Mouse (Mus musculus): Measurements from ENCODE around the gene Pdcd11. TPM values are rescaled to one million over a fixed set of nuclear protein-coding genes. Genes with fewer than 3 reads are reported as not detected.
A peak's percentile ranks its signal among the peaks of the same experiment; 100 is the strongest.

Gene Pdcd11
- polyA plus RNA-seq, 2 experiments, result 11.1 to 20.8 TPM

DNA sequence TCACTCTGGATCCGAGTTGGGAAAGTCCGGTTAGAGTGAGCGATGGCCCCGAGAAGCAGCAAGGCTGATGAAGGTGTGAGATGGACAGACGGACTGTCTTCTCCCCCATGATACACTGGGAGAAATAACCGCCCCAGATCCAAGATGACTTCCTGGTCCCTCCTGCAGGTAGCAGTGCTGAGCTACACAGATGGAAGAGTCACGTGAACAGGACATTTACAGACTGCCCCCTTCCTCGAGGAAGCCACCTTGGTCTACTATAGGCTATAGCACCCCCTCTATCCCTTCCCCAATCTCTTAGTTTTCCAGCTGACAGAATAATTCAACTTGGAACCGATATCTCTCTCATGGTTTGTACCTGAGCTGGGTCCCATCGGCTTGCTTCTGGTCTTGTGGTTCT lies 87.4 kb downstream of the Pdcd11 start:
- Histone ChIP-seq H3K4me3 (replicated peaks; ENCODE audit: low read length) (peak overlapping the region; percentile 71; the same call in 1 of the 2 replicates), H3K4me2 (replicated peaks; ENCODE audit: low read depth, low read length, severe bottlenecking) (peak overlapping the region; percentile 99), H3K27me3 (ENCODE audit: control insufficient read depth, insufficient read depth, low read length) (peaks cover 17% of the 10 kb centered on the region), H3K9ac (ENCODE audit: low read depth, low read length, severe bottlenecking) (no peak overlapping the region), H3K27ac (replicated peaks; ENCODE audit: low read depth, low read length) (no peak overlapping the region), H3K4me1 (ENCODE audit: control insufficient read depth, insufficient read depth, low read length) (peaks cover 6% of the 10 kb centered on the region), H3K36me3 (ENCODE audit: control insufficient read depth, insufficient read depth, low read length) (no peaks in the 10 kb centered on the region), H3K9me3 (ENCODE audit: control insufficient read depth, low read length) (peaks cover 5% of the 10 kb centered on the region; the same call in 1 of the 2 replicates)
- ATAC-seq (ENCODE audit: low FRiP score, low read depth) (peak; percentile 43; the same call in 1 of the 2 replicates), DNase-seq (ENCODE audit: low spot score) (no peak)
- WGBS, result 18% methylated on average over 10 of the region's 10 CpGs
- no peak for TF ChIP-seq POLR2A (IDR thresholded peaks at IDR 0.05; ENCODE audit: borderline replicate concordance, extremely low read depth, insufficient read depth, insufficient read length)

DNA sequence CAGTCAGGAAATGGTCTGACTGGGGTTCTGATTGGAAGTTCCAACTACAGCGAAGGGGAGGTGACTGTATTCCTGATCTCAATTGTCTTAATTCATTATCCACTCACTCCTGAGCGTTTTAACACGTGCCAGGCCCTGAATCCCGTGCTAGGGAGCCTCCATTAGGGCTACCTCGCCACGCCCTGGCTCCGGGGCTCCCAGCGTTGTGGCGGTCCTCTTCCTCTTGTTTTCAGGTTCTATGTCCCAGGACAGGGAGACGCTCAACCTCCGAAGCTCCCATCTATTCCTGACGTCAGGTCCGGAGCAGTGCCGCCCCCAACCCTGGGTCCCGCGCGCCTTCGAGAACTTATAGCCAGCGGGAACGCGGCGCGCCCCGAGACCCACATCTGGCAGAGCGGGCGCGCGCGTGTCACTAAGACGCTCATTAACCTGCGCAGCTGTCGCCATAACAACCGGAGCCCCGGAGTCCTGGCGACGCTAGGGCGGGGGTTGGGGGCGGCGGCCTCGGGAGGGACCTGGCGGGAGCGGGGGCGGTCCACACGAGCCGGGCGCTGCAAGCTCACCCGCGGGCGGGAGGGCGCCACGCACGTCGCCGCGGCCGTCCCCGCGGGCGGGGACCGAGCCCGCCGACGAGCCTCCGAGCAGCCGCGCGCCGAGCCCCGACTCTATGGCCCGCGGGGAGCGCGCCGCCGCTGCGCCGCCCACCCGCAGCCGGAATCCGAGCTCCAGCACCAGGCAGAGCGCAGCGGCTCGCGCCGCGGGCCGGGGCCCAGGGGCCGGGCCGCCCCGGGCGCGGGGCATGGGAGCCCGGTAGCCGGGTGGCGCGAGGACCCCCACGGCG lies 88.1 kb downstream of the Pdcd11 start, which contains the start of gene Neurl1a:
Gene Neurl1a (plus strand): TSS at position 390 of the 841 bp plus-strand sequence.
- H3K27ac ChIP-seq (replicated peaks; ENCODE audit: low read depth, low read length), result no peak within 1 kb of the TSS
- peak within 1 kb of the TSS; percentile 99 for H3K4me2 ChIP-seq (replicated peaks; ENCODE audit: low read depth, low read length, severe bottlenecking)
- H3K9ac ChIP-seq (ENCODE audit: low read depth, low read length, severe bottlenecking), result peak within 1 kb of the TSS; percentile 68
- H3K4me1 ChIP-seq (ENCODE audit: control insufficient read depth, insufficient read depth, low read length), result peaks cover 6% of the 10 kb centered on the region
- no peak for TF ChIP-seq POLR2A (IDR thresholded peaks at IDR 0.05; ENCODE audit: borderline replicate concordance, extremely low read depth, insufficient read depth, insufficient read length)
- ATAC-seq (ENCODE audit: low FRiP score, low read depth), result peak; percentile 73
- H3K36me3 ChIP-seq (ENCODE audit: control insufficient read depth, insufficient read depth, low read length), result no peaks in the 10 kb centered on the region
- WGBS, result under 1% methylated on average over 33 of the region's 98 CpGs
- peak within 1 kb of the TSS; percentile 71 for H3K4me3 ChIP-seq (replicated peaks; ENCODE audit: low read length)
- peak; percentile 79 for DNase-seq (ENCODE audit: low spot score)
- peaks cover 17% of the 10 kb centered on the region for H3K27me3 ChIP-seq (ENCODE audit: control insufficient read depth, insufficient read depth, low read length)
- peaks cover 5% of the 10 kb centered on the region; the same call in 1 of the 2 replicates for H3K9me3 ChIP-seq (ENCODE audit: control insufficient read depth, low read length)

DNA sequence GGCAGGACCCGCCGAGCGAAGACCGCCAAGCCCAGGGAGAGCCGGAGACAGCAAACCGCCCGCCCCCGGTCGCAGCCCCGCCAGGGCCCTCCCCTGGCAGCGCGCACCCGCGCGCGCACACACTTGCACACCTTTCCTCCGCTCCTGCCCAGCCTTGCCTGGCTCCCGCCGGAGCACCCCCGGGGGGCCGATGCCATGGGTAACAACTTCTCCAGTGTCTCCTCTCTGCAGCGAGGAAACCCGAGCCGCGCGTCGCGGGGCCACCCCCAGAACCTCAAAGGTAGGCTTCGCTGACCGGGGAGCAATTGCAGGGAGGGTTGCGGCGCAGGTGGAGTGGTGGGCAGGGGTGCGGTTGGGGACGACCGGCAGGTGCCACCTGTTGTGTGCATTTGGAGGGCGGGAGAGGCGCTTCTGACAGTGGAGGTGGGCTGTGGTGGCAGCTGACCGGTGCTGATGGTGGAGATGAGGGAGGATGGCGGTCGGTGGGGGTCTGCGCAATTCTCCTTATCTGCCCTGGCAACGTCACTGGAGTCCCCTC lies 88.8 kb downstream of the Pdcd11 start:
- DNase-seq (ENCODE audit: low spot score) (no peak), ATAC-seq (ENCODE audit: low FRiP score, low read depth) (peak; percentile 32; the same call in 1 of the 2 replicates)
- Histone ChIP-seq H3K27me3 (ENCODE audit: control insufficient read depth, insufficient read depth, low read length) (peaks cover 17% of the 10 kb centered on the region), H3K36me3 (ENCODE audit: control insufficient read depth, insufficient read depth, low read length) (no peaks in the 10 kb centered on the region), H3K9ac (ENCODE audit: low read depth, low read length, severe bottlenecking) (peak overlapping the region; percentile 68), H3K4me1 (ENCODE audit: control insufficient read depth, insufficient read depth, low read length) (peaks cover 6% of the 10 kb centered on the region), H3K9me3 (ENCODE audit: control insufficient read depth, low read length) (peaks cover 5% of the 10 kb centered on the region; the same call in 1 of the 2 replicates), H3K4me2 (replicated peaks; ENCODE audit: low read depth, low read length, severe bottlenecking) (peak overlapping the region; percentile 99), H3K4me3 (replicated peaks; ENCODE audit: low read length) (peak overlapping the region; percentile 71), H3K27ac (replicated peaks; ENCODE audit: low read depth, low read length) (no peak overlapping the region)
- no peak for TF ChIP-seq POLR2A (IDR thresholded peaks at IDR 0.05; ENCODE audit: borderline replicate concordance, extremely low read depth, insufficient read depth, insufficient read length)
- 0% methylated on average over 32 of the region's 42 CpGs for WGBS

DNA sequence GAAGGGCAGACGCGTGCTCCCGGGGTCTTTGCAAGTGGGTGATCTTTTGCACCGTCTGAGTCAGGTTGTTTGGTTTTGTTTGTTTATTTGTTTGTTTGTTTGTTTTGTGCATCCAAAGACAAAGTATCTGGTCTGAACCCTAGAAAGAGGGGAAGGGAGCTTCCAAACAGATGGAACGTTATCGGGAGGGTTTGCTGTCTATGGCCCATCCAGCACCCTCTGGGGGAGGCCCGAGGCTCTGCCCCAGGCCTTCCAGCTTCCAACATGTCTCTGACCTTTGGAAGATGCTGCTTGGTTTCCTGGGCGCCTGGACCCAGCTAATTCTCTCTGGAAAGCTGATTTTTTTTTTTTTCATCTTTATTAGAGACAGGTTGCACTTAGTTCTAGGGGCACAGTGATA lies 89.4 kb downstream of the Pdcd11 start:
- no peak overlapping the region; the same call in 1 of the 2 replicates for H3K4me2 ChIP-seq (replicated peaks; ENCODE audit: low read depth, low read length, severe bottlenecking)
- peaks cover 5% of the 10 kb centered on the region; the same call in 1 of the 2 replicates for H3K9me3 ChIP-seq (ENCODE audit: control insufficient read depth, low read length)
- peaks cover 17% of the 10 kb centered on the region for H3K27me3 ChIP-seq (ENCODE audit: control insufficient read depth, insufficient read depth, low read length)
- H3K9ac ChIP-seq (ENCODE audit: low read depth, low read length, severe bottlenecking), result no peak overlapping the region
- no peaks in the 10 kb centered on the region for H3K36me3 ChIP-seq (ENCODE audit: control insufficient read depth, insufficient read depth, low read length)
- ATAC-seq (ENCODE audit: low FRiP score, low read depth) (no peak), DNase-seq (ENCODE audit: low spot score) (no peak)
- H3K4me1 ChIP-seq (ENCODE audit: control insufficient read depth, insufficient read depth, low read length), result peaks cover 6% of the 10 kb centered on the region
- TF ChIP-seq POLR2A (IDR thresholded peaks at IDR 0.05; ENCODE audit: borderline replicate concordance, extremely low read depth, insufficient read depth, insufficient read length), result no peak
- WGBS, result 12% methylated on average over 8 of the region's 8 CpGs
- H3K4me3 ChIP-seq (replicated peaks; ENCODE audit: low read length), result peak overlapping the region; percentile 71
- no peak overlapping the region for H3K27ac ChIP-seq (replicated peaks; ENCODE audit: low read depth, low read length)

Other genes with a start within 250 kb of the Pdcd11 start
- gene Ina, start 76.1 kb upstream of the Pdcd11 start, polyA plus RNA-seq (2012; rRNA removed), result 1.2 and 1.3 TPM in 2 replicates
- 0.40 and 0.48 TPM in 2 replicates for gene Ina, start 76.1 kb upstream of the Pdcd11 start, polyA plus RNA-seq (2014; fragmentation: Nextera tagmentation; extraction: Ambion mirVana)
- 28.2 and 32.9 TPM in 2 replicates for gene Nt5c2, start 75.6 kb upstream of the Pdcd11 start, polyA plus RNA-seq (2012; rRNA removed)
- 67.1 and 68.7 TPM in 2 replicates for gene Nt5c2, start 75.6 kb upstream of the Pdcd11 start, polyA plus RNA-seq (2014; fragmentation: Nextera tagmentation; extraction: Ambion mirVana)
- 30.5 and 33.9 TPM in 2 replicates for gene Pcgf6, start 39.9 kb upstream of the Pdcd11 start, polyA plus RNA-seq (2012; rRNA removed)
- gene Pcgf6, start 39.9 kb upstream of the Pdcd11 start, polyA plus RNA-seq (2014; fragmentation: Nextera tagmentation; extraction: Ambion mirVana), result 17.7 and 20.5 TPM in 2 replicates
- 8.1 and 8.7 TPM in 2 replicates for gene Taf5, start 23.0 kb upstream of the Pdcd11 start, polyA plus RNA-seq (2012; rRNA removed)
- gene Taf5, start 23.0 kb upstream of the Pdcd11 start, polyA plus RNA-seq (2014; fragmentation: Nextera tagmentation; extraction: Ambion mirVana), result 7.9 and 8.8 TPM in 2 replicates
- 498 and 671 TPM in 2 replicates for gene Usmg5, start 121 bp upstream of the Pdcd11 start, polyA plus RNA-seq (2012; rRNA removed)
- gene Usmg5, start 121 bp upstream of the Pdcd11 start, polyA plus RNA-seq (2014; fragmentation: Nextera tagmentation; extraction: Ambion mirVana), result 1,023 and 1,208 TPM in 2 replicates
- 11.4 and 13.9 TPM in 2 replicates for gene Calhm2, start 47.5 kb downstream of the Pdcd11 start, polyA plus RNA-seq (2012; rRNA removed)
- gene Calhm2, start 47.5 kb downstream of the Pdcd11 start, polyA plus RNA-seq (2014; fragmentation: Nextera tagmentation; extraction: Ambion mirVana), result 4.7 and 5.2 TPM in 2 replicates
- not detected in 2 replicates for gene Calhm1, start 53.5 kb downstream of the Pdcd11 start, polyA plus RNA-seq (2012; rRNA removed)
- gene Calhm1, start 53.5 kb downstream of the Pdcd11 start, polyA plus RNA-seq (2014; fragmentation: Nextera tagmentation; extraction: Ambion mirVana), result not detected in 2 replicates
- gene Calhm3, start 67.0 kb downstream of the Pdcd11 start, polyA plus RNA-seq (2012; rRNA removed), result not detected in 2 replicates
- gene Calhm3, start 67.0 kb downstream of the Pdcd11 start, polyA plus RNA-seq (2014; fragmentation: Nextera tagmentation; extraction: Ambion mirVana), result not detected in 2 replicates
- 10.3 and 11.9 TPM in 2 replicates for gene Neurl1a, start 88.1 kb downstream of the Pdcd11 start, polyA plus RNA-seq (2012; rRNA removed)
- 6.6 and 8.0 TPM in 2 replicates for gene Neurl1a, start 88.1 kb downstream of the Pdcd11 start, polyA plus RNA-seq (2014; fragmentation: Nextera tagmentation; extraction: Ambion mirVana)